Mouse (Mus musculus): ENCODE results near the gene Traf3ip3.

DNA sequence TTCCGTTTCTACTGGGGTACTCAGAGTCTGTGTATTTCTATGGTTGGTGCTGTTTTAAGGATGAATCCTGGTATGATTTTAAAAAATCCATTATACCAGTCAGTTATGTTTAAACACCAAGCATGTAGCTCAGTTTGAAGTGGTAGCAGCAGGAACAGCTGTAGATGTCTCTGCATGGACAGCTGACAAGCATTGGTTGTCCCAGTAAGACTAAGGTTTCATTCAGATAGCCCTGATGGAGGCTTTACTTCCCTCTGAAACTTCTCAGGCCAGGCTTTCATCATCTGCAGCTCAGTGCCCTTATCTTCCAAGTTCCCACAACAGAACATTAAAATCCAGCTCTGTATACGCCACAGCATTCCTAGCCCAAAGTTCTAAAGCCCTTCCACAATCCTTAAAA is 31.2 kb upstream of the Traf3ip3 start:
- no peak for TF ChIP-seq CTCF (IDR thresholded peaks at IDR 0.05; ENCODE audit: borderline replicate concordance, insufficient read depth, low read depth, low read length)
- TF ChIP-seq POLR2A (IDR thresholded peaks at IDR 0.05; ENCODE audit: borderline replicate concordance, insufficient read depth, low read length): no peak
